Mouse (Mus musculus) brown adipose tissue, adult 24 weeks (tissue): Measurements from ENCODE around the gene Sbds. TPM values are rescaled to one million over a fixed set of nuclear protein-coding genes. Genes with fewer than 3 reads are reported as not detected.

Experiments used
- H3K27ac ChIP-seq: fragments of 200-500 bp; replicated peaks from 2 replicates; pipeline ENCODE4 v1.5.1; 2012; ENCODE audit warnings: low read depth, mild to moderate bottlenecking, low read length
- H3K4me1 ChIP-seq: fragments of 200-500 bp; 2 replicates; pipeline ENCODE4 v1.6.1; 2012; ENCODE audit warnings: low read length, mixed read lengths; ENCODE audit not compliant: control insufficient read depth, insufficient read depth, insufficient read length
- H3K4me3 ChIP-seq: fragments of 200-500 bp; 2 replicates; pipeline ENCODE4 v1.5.1; 2012; ENCODE audit warnings: low read depth, mild to moderate bottlenecking, low read length, moderate library complexity; ENCODE audit not compliant: insufficient read depth
- polyA plus RNA-seq: library from polyadenylated mRNA; stranded (reverse); fragments of >200 nt; gene quantifications from 2 replicates; pipeline ENCODE4 v1.2.4, GENCODE M21; 2012; ENCODE audit not compliant: missing spikeins, insufficient read depth, insufficient read length

Sbds gene
- polyA plus RNA-seq = 74.0 and 81.0 TPM in 2 replicates

DNA sequence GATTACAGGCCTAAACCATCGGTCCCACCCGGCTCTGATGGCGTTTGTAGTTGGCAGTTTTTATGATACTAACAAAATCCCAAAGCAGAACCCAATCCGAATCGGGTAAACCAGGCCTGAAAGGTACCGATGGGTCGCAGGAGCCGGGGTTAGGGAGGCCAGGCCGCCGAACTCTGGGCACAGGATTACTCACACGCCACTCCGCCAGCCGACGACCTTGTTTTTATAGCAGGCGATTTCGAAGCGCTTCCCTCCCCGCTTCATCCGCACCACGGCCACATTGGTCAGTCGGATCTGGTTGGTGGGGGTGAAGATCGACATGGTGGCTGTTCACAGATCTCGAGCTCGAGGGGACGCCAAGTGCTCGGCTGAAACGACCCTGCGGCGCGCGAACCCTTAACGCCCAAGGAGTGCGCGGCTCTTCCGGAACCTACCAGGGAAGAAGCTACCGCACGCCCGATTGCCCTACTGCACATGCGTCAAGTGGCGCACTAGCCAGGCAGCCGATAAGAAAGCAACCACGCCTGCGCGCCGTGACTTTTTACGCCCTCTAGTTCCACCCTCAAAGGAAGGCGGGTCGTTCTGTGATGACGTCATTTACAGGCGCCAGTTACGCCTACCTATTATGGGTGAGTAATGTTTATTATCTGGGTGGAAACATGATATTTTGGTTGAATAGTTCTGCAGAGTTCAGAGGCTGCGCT is at the start of gene Sbds, which contains the start of gene Tyw1:
Gene Sbds (minus strand): TSS at position 514 of the 704 bp plus-strand sequence.
Gene Tyw1 (plus strand): TSS at position 603 of the 704 bp plus-strand sequence.
- H3K4me1 ChIP-seq = 0 out of 2 replicates have a peak, but pooled peaks cover 4% of the 10 kb centered on the region
- peak within 1 kb of the TSS; percentile 92 for H3K27ac ChIP-seq
- H3K4me3 ChIP-seq = peak within 1 kb of the TSS; percentile 88

DNA sequence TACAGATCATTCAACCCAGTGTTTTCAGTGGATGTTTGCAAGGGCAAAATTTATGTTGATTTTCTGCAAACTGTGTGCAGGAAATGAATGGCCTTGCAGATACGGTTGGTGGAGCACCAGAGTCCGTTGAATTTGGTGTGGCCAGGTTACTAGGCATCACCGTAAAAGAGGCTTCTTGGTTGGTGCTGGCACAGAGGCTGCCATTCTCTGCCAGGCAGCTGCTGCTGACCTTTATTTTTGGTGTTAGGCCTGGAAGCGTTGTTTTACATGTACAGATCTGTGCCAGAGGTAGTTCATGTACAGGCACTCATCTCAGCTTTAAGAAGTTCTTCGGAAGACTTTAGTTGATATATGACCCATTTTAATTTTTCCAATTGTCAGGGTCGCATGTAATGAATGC is 48.3 kb upstream of the Sbds start:
- Histone ChIP-seq H3K4me1 (no peaks in the 10 kb centered on the region), H3K27ac (no peak overlapping the region), H3K4me3 (no peak overlapping the region)

DNA sequence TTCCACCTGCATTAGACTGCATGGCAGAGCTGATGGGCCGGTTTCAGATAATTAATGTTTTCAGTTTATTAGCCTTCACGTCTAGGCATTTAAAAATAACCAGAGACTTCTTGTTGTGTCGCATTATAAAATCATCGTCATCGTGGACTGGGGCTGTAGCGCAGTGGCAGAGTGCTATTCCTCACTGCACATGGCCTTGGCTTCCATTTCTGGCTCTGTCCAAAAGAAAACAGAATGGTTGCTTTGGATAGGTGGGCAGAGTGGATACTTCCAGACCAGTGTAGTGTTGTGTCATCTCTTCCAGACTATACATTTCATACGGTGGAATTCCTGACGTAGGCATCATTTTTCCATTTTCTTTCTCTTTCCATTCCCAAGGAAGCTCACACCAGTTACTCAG is 44.2 kb upstream of the Sbds start:
- Histone ChIP-seq H3K27ac (no peak overlapping the region), H3K4me1 (no peaks in the 10 kb centered on the region)

DNA sequence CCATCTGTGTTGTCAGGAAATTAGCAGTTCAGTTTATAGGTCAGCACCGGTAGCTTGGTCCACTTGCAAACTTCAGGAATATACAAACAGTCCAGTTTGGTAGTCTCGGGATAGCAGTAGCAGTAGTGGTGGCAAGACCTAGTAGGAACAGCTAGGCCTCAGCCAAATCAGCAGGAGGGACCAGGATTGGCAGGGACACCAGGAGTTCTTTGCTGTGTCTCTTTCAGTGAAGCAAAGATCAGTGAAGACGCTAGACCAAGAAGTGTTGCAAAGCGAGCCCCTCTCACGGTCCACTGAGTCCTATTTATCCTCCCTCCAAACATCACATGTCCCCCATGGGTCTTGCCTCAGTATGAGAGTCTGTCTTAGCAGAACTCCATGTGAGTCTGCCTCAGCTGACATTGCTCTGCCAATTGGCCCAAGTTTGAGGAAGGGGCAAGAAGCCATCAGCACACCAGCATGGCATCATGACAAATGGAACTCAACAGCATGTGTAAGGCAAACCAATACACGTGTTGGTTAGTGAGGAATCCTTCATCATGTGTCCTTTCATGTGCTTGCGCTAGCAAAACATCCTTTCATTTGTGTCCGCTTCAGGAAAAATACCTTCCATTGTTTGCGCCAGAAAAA is 43.6 kb upstream of the Sbds start:
- Histone ChIP-seq H3K4me3 (no peak overlapping the region), H3K27ac (no peak overlapping the region), H3K4me1 (no peaks in the 10 kb centered on the region)

More for the DNA sequence above, 44.2 kb upstream of the Sbds start:
- H3K4me3 ChIP-seq = no peak overlapping the region

DNA sequence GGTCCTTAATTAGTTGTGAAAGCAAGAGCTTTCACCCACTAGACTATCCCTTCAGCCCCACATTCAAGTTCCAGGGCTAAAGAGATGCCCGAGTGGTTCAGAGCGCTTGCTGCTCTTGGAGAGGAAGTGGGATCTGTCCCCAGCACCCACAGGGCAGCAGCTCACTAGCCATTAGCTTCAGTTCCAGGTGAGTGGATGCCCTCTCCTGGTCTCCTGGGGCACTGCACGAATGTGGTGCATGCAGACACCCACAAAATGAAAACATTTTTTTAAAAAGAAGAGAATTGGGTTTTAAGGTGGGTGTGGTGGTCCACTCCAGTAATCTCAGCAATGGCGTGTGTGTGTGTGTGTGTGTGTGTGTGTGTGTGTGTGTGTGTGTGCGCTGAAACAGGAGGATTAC is 40.7 kb upstream of the Sbds start:
- no peak overlapping the region for H3K27ac ChIP-seq
- H3K4me1 ChIP-seq = no peaks in the 10 kb centered on the region
- no peak overlapping the region for H3K4me3 ChIP-seq

DNA sequence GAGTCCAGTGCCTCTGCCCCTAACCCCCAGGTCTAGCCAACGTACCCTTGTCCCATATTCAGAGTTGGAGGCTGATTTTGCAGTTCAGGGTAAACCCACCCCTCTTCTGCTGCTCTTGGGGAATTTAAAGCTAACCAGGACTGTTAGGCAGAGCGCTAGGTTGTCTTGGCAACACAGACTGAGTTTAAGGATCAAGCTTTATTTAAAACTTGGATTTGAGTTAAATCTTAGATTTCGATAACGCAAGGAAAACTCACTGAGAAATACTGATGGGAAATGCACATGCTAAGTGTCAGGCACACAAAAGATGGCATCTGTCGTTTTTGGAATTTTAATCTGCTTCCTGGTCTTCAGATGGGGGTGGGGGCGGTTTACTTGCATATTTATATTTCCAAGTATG is 39.3 kb upstream of the Sbds start:
- Histone ChIP-seq H3K27ac (no peak overlapping the region), H3K4me3 (no peak overlapping the region), H3K4me1 (no peaks in the 10 kb centered on the region)

DNA sequence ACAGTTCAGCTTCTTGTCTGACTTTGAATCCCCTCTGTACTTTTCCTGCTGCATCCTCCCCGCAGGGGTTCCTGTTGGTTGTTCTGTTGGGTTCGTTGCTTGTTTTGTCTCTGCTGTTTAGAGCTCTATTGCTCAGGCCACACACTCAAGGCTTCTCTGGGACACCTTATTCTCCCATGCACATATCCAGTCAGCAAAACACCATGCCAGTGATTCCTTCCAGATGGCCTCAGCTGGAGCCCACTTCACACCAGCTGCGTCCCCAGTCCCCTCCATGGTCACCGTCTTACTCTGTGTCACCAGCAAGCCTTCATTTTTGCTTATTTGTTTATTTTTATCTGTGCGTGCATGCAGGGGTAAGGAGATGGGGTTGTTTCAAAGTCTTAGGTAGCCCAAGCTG is 38.6 kb upstream of the Sbds start:
- Histone ChIP-seq H3K4me3 (no peak overlapping the region), H3K4me1 (no peaks in the 10 kb centered on the region), H3K27ac (no peak overlapping the region)

DNA sequence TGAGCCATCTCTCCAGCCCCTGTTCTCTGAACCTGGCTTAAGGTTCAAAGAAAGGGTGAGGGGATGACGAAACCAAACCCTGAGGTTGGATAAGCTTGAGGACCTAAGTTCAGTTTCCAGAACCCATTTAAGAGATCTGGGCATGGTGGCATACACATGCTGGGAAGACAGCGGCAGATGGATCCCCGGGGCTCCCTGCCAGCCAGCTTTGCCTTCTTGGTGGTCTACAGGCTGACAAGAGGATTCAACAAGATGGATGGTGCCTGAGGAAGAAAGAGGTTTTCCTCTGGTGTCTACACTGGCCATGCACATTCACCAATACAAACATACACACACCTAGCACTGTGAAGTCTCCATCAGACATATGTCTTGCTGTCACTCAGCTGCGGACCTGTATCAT is 37.6 kb upstream of the Sbds start:
- Histone ChIP-seq H3K4me3 (no peak overlapping the region), H3K4me1 (no peaks in the 10 kb centered on the region), H3K27ac (no peak overlapping the region)

DNA sequence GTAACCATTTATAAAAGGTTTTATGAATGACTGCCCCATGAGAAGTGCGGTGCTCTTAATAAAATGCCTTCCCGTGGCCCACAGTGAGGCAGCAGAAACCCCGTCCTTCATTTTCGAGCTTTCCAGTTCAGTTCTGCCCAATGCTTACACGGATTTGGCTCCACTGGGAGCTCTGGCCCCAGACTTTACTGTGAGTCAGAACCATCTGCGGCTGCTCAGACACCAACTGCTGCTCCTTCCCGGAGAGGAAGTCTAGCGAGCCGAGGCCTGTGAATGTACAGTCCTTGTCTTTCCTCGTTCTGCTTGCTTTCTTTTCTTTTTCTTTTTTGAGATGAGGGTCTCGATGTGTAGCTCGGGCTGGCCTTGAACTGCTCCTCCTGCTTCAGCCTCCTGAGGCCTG is 35.4 kb upstream of the Sbds start:
- no peak overlapping the region for H3K27ac ChIP-seq
- no peak overlapping the region for H3K4me3 ChIP-seq
- H3K4me1 ChIP-seq = no peaks in the 10 kb centered on the region

DNA sequence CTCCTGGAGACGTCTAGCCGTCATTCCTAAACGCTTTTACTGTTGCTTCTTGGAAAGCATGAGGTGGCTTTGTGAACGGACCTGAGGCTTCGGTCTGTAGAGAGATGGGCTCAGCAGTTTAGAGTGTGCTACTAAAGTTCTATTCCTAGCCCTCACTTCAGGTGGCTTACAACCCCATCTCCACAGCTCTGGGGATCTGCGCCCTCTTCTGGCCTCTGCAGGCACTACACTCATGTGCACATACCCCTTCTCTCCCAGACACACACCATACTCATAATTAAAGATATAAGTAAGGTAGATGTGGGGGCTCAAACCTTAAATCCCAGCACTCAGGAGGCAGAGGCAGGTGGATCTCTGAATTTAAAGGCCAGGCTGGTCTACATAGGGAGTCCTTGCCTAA is 34.9 kb upstream of the Sbds start:
- no peak overlapping the region for H3K27ac ChIP-seq
- no peaks in the 10 kb centered on the region for H3K4me1 ChIP-seq
- H3K4me3 ChIP-seq = no peak overlapping the region

DNA sequence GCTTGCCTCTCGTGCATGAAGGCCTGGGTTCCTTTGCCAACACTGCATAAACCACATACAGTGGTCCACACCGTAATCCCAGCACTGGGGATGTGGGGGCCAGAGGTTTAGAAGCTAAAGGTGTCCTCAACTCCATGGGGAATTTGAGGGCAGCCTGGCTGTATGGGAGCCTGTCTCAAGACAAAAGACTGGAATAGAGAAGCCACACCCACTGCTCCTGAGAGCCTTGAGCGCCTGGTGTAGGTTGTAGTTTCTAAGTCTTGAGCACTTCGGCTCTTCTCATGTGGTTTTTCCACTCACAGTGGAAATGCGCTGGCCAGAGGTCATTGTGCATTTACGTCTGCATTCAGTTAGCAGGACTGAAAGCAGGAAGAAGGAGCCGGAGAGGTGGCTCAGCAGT is 32.8 kb upstream of the Sbds start:
- Histone ChIP-seq H3K27ac (no peak overlapping the region), H3K4me3 (no peak overlapping the region), H3K4me1 (no peaks in the 10 kb centered on the region)

DNA sequence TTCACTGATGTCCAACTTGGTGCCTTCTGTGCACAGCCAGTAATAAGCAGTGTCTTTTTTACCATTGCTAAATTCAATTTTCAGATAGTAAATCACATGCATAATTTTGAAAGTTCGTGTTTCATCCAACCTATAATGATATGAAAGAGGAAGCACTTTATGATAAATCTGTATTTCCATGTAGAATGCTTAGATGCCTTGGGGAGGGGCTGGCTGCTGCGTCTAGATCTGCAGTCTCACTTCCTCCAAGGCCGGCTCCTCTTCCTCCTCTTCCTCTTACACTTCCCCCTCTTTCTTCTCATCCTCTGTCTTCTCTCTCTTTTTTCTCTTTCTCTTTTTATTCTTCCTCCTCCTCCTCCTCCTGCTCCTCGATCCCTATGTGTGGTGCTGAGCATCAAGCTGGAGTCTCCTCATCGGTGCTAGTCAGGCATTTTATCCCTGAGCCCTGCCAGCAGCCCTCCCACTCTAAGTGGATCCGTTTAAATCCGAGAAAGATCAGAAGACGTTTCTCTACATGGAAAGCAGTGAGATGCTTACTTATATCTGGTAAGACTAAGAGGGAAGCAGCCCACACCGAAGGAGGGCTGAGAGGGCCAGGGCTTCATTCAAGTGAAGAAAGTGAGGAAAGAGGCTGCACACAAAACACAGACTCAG is 27.9 kb upstream of the Sbds start:
- H3K27ac ChIP-seq = no peak overlapping the region
- no peak overlapping the region for H3K4me3 ChIP-seq
- H3K4me1 ChIP-seq = peaks cover 1% of the 10 kb centered on the region; the same call in 1 of the 2 replicates

DNA sequence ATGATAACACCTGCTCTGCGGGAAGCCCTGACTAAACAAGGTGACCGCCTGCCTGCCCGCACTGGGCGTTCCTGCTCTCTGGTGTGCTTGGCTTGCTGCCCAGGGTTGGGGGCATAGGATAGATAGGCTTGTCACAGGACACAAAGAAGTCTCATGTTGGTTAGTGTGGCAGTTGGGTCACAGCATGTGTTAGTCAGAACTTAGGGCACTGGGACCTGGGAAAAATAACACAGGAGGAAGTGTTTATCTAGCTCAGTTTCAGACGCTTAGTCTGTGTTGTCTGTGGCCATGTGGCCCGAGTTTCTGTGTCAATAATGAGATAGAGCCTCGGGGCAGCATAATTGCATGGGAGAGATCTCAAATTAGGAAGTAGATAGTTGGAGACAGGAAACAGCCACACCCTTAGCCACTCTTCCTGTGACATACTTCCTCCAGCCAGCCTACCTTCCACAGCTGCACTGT is 22.7 kb upstream of the Sbds start:
- peak overlapping the region; percentile 34; the same call in 1 of the 2 replicates for H3K27ac ChIP-seq
- peaks cover 3% of the 10 kb centered on the region; the same call in 1 of the 2 replicates for H3K4me1 ChIP-seq
- no peak overlapping the region for H3K4me3 ChIP-seq

DNA sequence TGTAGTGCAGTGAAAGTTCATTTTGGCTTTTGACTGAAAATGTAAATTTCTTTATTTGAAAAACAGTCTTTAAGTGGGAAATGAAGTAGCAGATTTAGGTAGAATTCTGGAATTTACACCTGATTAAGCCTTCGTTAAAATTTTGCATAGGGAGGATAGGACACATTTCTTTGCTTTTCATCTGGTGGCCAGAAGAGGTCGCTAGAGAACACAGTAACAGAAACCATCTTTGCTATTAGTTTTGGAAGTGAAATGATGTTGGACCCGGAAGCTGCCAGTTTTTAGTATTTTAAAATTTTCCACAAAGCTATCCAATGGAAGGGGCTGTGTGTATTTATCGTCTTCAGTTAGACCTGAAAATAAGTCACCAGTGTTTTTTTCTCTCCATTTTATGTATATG is 20.2 kb upstream of the Sbds start:
- Histone ChIP-seq H3K4me3 (no peak overlapping the region), H3K27ac (no peak overlapping the region), H3K4me1 (peaks cover 3% of the 10 kb centered on the region; the same call in 1 of the 2 replicates)

DNA sequence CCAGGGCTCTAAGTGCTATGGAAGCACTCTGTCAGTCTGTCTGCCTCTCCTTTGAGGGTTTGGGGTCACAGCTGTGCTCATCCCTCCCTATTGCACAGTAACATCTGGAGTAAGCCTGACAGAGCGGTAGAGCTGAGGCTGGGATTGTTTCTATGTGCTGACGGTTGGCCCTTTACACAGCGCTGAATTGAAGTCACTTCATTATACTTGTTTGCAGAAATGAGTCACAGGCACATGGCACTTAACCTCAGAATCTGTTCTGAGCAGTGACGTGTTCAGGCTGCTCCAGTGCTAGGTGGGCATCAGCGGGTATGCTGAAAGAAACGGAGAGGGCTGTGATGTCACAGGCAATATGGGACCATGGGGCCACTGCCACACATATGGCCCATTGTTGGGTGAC is 17.7 kb upstream of the Sbds start:
- no peak overlapping the region for H3K4me3 ChIP-seq

More for the DNA sequence above, 17.7 kb upstream of the Sbds start:
- no peaks in the 10 kb centered on the region for H3K4me1 ChIP-seq
- H3K27ac ChIP-seq = no peak overlapping the region
